Mouse (Mus musculus) heart, postnatal 10 days (tissue): ENCODE measurements around the gene Dlk1. TPM values are rescaled to one million over a fixed set of nuclear protein-coding genes. Genes with fewer than 3 reads are reported as not detected.
"Not testable (repeated sequence)": the region's sequence is repeated elsewhere in the genome, so short reads cannot be mapped to it uniquely, and the experiment has no call there.

ENCODE experiments used
- DNase-seq, 2 experiments: peaks; one replicate each; pipeline ENCODE4 v3.0.0; 2021
- intact Hi-C: fragments of 180-260 bp; cut with DNase I; formaldehyde crosslinking; loops from one replicate; pipeline ENCODE4 v1.15.1; 2025
- total RNA-seq, 2 experiments: library from RNA; stranded (reverse); gene quantifications; 2 replicates each; pipeline ENCODE4 v1.2.3; 2021

Gene Dlk1
- total RNA-seq, 2 experiments from 2014 or later = 17.2 to 17.7 TPM

- intact Hi-C loops = no loop called here
- no peak for DNase-seq
These were observed 17.2 kb downstream of the Dlk1 start for GRCm38 (mm10) chr12:109469793-109470192.

GRCm38 (mm10) chr12:109472627-109473026 is 20.0 kb downstream of the Dlk1 start:
- intact Hi-C loops = no loop called here
- DNase-seq = no peak

GRCm38 (mm10) chr12:109473575-109473976 is 21.0 kb downstream of the Dlk1 start:
- intact Hi-C loops = no loop called here
- peak; percentile 60 to 71 for DNase-seq

GRCm38 (mm10) chr12:109474187-109474606 is 21.6 kb downstream of the Dlk1 start:
- no peak for DNase-seq
- intact Hi-C loops = no loop called here

GRCm38 (mm10) chr12:109475501-109475900 is 22.9 kb downstream of the Dlk1 start:
- DNase-seq = no peak
- intact Hi-C loops = no loop called here

GRCm38 (mm10) chr12:109486525-109486924 is 33.9 kb downstream of the Dlk1 start:
- intact Hi-C loops, DNase-seq: not testable (repeated sequence)

- no peak for DNase-seq
- intact Hi-C loops = no loop called here
These were observed 39.1 kb downstream of the Dlk1 start for GRCm38 (mm10) chr12:109491701-109492100.

- intact Hi-C loops = no loop called here
- no peak for DNase-seq
These were observed 40.8 kb downstream of the Dlk1 start for GRCm38 (mm10) chr12:109493381-109493780.

GRCm38 (mm10) chr12:109495016-109495644 is 42.5 kb downstream of the Dlk1 start:
- intact Hi-C loops = no loop called here
- no peak for DNase-seq

- intact Hi-C loops = no loop called here
- no peak for DNase-seq
These were observed 43.8 kb downstream of the Dlk1 start for GRCm38 (mm10) chr12:109496397-109496796.

GRCm38 (mm10) chr12:109500992-109501391 is 48.4 kb downstream of the Dlk1 start:
- DNase-seq = no peak
- intact Hi-C loops = no loop called here

GRCm38 (mm10) chr12:109502360-109503040 is 49.9 kb downstream of the Dlk1 start:
- intact Hi-C loops = no loop called here
- DNase-seq = no peak

- DNase-seq = no peak
- intact Hi-C loops = no loop called here
These were observed 55.1 kb downstream of the Dlk1 start for GRCm38 (mm10) chr12:109507693-109508092.

GRCm38 (mm10) chr12:109508495-109509454 is 56.2 kb downstream of the Dlk1 start:
- DNase-seq = no peak
- intact Hi-C loops = no loop called here

- no peak for DNase-seq
- intact Hi-C loops = no loop called here
These were observed 57.0 kb downstream of the Dlk1 start for GRCm38 (mm10) chr12:109509531-109510137.

- DNase-seq = no peak
- intact Hi-C loops = no loop called here
These were observed 57.6 kb downstream of the Dlk1 start for GRCm38 (mm10) chr12:109510247-109510646.

GRCm38 (mm10) chr12:109511456-109511855 is 58.8 kb downstream of the Dlk1 start:
- intact Hi-C loops = no loop called here
- DNase-seq = no peak

- no peak for DNase-seq
These were observed 59.7 kb downstream of the Dlk1 start for GRCm38 (mm10) chr12:109512151-109512907.

More at GRCm38 (mm10) chr12:109512151-109512907, 59.7 kb downstream of the Dlk1 start:
- intact Hi-C loops = no loop called here
